Mouse (Mus musculus) liver, adult 2 months (tissue): ENCODE data around the gene Cphx1. TPM values are rescaled to one million over a fixed set of nuclear protein-coding genes. Genes with fewer than 3 reads are reported as not detected.
"Not testable (repeated sequence)": the region's sequence is repeated elsewhere in the genome, so short reads cannot be mapped to it uniquely, and the experiment has no call there.

Experiments
- DNase-seq: peaks from one replicate; pipeline ENCODE4 v3.0.0-alpha.2; 2011; ENCODE audit warnings: low read depth, low spot score; ENCODE audit errors: extremely low read depth
- H3K27ac ChIP-seq: fragments of 200-500 bp; replicated peaks from 2 replicates; pipeline ENCODE4 v1.5.1; 2012; ENCODE audit warnings: low read depth, mild to moderate bottlenecking, control low read depth, inconsistent platforms, low read length; ENCODE audit not compliant: insufficient read depth
- H3K27me3 ChIP-seq: fragments of 200-500 bp; 2 replicates; pipeline ENCODE4 v1.6.1; 2012; ENCODE audit warnings: mild to moderate bottlenecking, moderate library complexity, low read length, inconsistent platforms; ENCODE audit not compliant: control insufficient read depth, insufficient read depth
- H3K36me3 ChIP-seq: fragments of 200-500 bp; 2 replicates; pipeline ENCODE4 v1.6.1; 2012; ENCODE audit warnings: low read length, inconsistent platforms; ENCODE audit not compliant: control insufficient read depth, insufficient read depth
- H3K4me1 ChIP-seq: fragments of 200-500 bp; 2 replicates; pipeline ENCODE4 v1.6.1; 2011; ENCODE audit warnings: low read length; ENCODE audit not compliant: control insufficient read depth, insufficient read depth
- H3K4me3 ChIP-seq: fragments of 200-500 bp; 2 replicates; pipeline ENCODE4 v1.5.1; 2011; ENCODE audit warnings: low read depth, mild to moderate bottlenecking, control low read depth, low read length, moderate library complexity; ENCODE audit not compliant: insufficient read depth
- H3K79me2 ChIP-seq: fragments of 200-500 bp; 2 replicates; pipeline ENCODE4 v1.6.1; 2012; ENCODE audit warnings: inconsistent platforms, mild to moderate bottlenecking, low read length, moderate library complexity; ENCODE audit not compliant: control insufficient read depth, insufficient read depth
- H3K9ac ChIP-seq: fragments of 200-500 bp; 2 replicates; pipeline ENCODE4 v1.6.1; 2012; ENCODE audit warnings: low read depth, mild to moderate bottlenecking, control low read depth, inconsistent platforms, low read length
- WGBS: fragments of 180-500 bp; shearing (Covaris S2); methylation state at CpG from one replicate; pipeline ENCODE4 v1.1.7; 2018; 5-methylcytosine and 5-hydroxymethylcytosine counted together
- polyA plus RNA-seq: library from polyadenylated mRNA; depleted of rRNA; stranded (reverse); fragments of >200 nt; gene quantifications from 2 replicates; pipeline ENCODE4 v1.2.3, GENCODE M21; 2012; rRNA removed
- total RNA-seq: library from RNA; depleted of rRNA; stranded (reverse); fragments of >200 nt; gene quantifications from 2 replicates; pipeline ENCODE4 v1.2.3, GENCODE M21; 2014; rRNA removed

Cphx1 gene
- total RNA-seq (not detected in 2 replicates), polyA plus RNA-seq (0.72 and 2.0 TPM in 2 replicates)

GRCm38 (mm10) chr14:25938004-25938403 is at the start of gene Cphx1:
Gene Cphx1 (plus strand): TSS chr14:25938304.
- not testable (repeated sequence) for H3K79me2 ChIP-seq, H3K4me3 ChIP-seq, H3K4me1 ChIP-seq, H3K36me3 ChIP-seq, DNase-seq, H3K9ac ChIP-seq, H3K27ac ChIP-seq, H3K27me3 ChIP-seq
- no CpG with 5 or more reads among the region's 8 CpGs for WGBS

GRCm38 (mm10) chr14:25894566-25894965 is 43.5 kb upstream of the Cphx1 start:
- not testable (repeated sequence) for H3K4me3 ChIP-seq, H3K27me3 ChIP-seq, H3K27ac ChIP-seq, DNase-seq, H3K36me3 ChIP-seq, H3K4me1 ChIP-seq, H3K79me2 ChIP-seq, H3K9ac ChIP-seq
- no CpG with 5 or more reads among the region's 3 CpGs for WGBS

GRCm38 (mm10) chr14:25895686-25896085 is 42.4 kb upstream of the Cphx1 start:
- H3K79me2 ChIP-seq, H3K4me3 ChIP-seq, H3K27ac ChIP-seq, H3K4me1 ChIP-seq, H3K27me3 ChIP-seq, H3K9ac ChIP-seq, DNase-seq, H3K36me3 ChIP-seq: not testable (repeated sequence)
- WGBS = no CpG with 5 or more reads among the region's 7 CpGs

GRCm38 (mm10) chr14:25903000-25903399 is 35.1 kb upstream of the Cphx1 start, which contains the start of gene Plac9a:
Gene Plac9a (minus strand): TSS chr14:25903100.
- not testable (repeated sequence) for H3K4me1 ChIP-seq, H3K79me2 ChIP-seq, DNase-seq, H3K36me3 ChIP-seq, H3K27ac ChIP-seq, H3K4me3 ChIP-seq, H3K27me3 ChIP-seq, H3K9ac ChIP-seq
- no CpG with 5 or more reads among the region's 10 CpGs for WGBS

- not testable (repeated sequence) for H3K4me1 ChIP-seq, H3K27ac ChIP-seq, H3K4me3 ChIP-seq, H3K36me3 ChIP-seq, H3K27me3 ChIP-seq, H3K79me2 ChIP-seq, DNase-seq, H3K9ac ChIP-seq
- 100% methylated on average over 1 of the region's 5 CpGs for WGBS
Observed at GRCm38 (mm10) chr14:25905243-25905642, 32.9 kb upstream of the Cphx1 start.

GRCm38 (mm10) chr14:25907272-25907671 is 30.8 kb upstream of the Cphx1 start:
- not testable (repeated sequence) for H3K9ac ChIP-seq, DNase-seq, H3K4me1 ChIP-seq, H3K27ac ChIP-seq, H3K27me3 ChIP-seq, H3K36me3 ChIP-seq, H3K79me2 ChIP-seq, H3K4me3 ChIP-seq
- no CpG with 5 or more reads among the region's 9 CpGs for WGBS

GRCm38 (mm10) chr14:25908976-25909375 is 29.1 kb upstream of the Cphx1 start:
- not testable (repeated sequence) for H3K36me3 ChIP-seq, H3K4me1 ChIP-seq, H3K27me3 ChIP-seq, DNase-seq, H3K9ac ChIP-seq, H3K27ac ChIP-seq, H3K79me2 ChIP-seq, H3K4me3 ChIP-seq
- no CpG with 5 or more reads among the region's 8 CpGs for WGBS

- not testable (repeated sequence) for H3K9ac ChIP-seq, H3K79me2 ChIP-seq, DNase-seq, H3K4me1 ChIP-seq, H3K36me3 ChIP-seq, H3K27ac ChIP-seq, H3K4me3 ChIP-seq, H3K27me3 ChIP-seq
- WGBS = no CpG with 5 or more reads among the region's 5 CpGs
Observed at GRCm38 (mm10) chr14:25918427-25919170, 19.5 kb upstream of the Cphx1 start.

- H3K27ac ChIP-seq, H3K4me3 ChIP-seq, H3K4me1 ChIP-seq, H3K79me2 ChIP-seq, H3K27me3 ChIP-seq, H3K9ac ChIP-seq, H3K36me3 ChIP-seq, DNase-seq: not testable (repeated sequence)
- WGBS = no CpG with 5 or more reads among the region's 44 CpGs
Observed at GRCm38 (mm10) chr14:25926814-25927561, 11.1 kb upstream of the Cphx1 start.
